Mouse (Mus musculus) small intestine, adult 2 months (tissue): ENCODE measurements at regions not wholly inside any gene's neighbourhood (a gene's known extent, or its start where the extent isn't known, plus 50 kb on each side); places are given as distances from the start of the nearest gene placed in this dataset.
A peak's percentile ranks its signal among the peaks of the same experiment; 100 is the strongest.

ENCODE experiments used
- H3K27ac ChIP-seq: fragments of 200-500 bp; 2 replicates; pipeline ENCODE4 v1.5.1; 2012; ENCODE audit warnings: low read depth, low read length, control low read depth, inconsistent platforms; ENCODE audit not compliant: insufficient read depth
- H3K27me3 ChIP-seq: fragments of 200-500 bp; 2 replicates; pipeline ENCODE4 v1.6.1; 2012; ENCODE audit warnings: mild to moderate bottlenecking, moderate library complexity, low read length, inconsistent platforms; ENCODE audit not compliant: control insufficient read depth, insufficient read depth
- H3K36me3 ChIP-seq: fragments of 200-500 bp; 2 replicates; pipeline ENCODE4 v1.6.1; 2012; ENCODE audit warnings: mild to moderate bottlenecking, low read length, control low read depth, inconsistent platforms; ENCODE audit not compliant: control insufficient read depth, insufficient read depth
- H3K4me1 ChIP-seq: fragments of 200-500 bp; 2 replicates; pipeline ENCODE4 v1.6.1; 2012; ENCODE audit warnings: low read length, inconsistent platforms, mixed read lengths; ENCODE audit not compliant: control insufficient read depth, insufficient read depth, insufficient read length
- H3K4me3 ChIP-seq: fragments of 200-500 bp; 2 replicates; pipeline ENCODE4 v1.5.1; 2012; ENCODE audit warnings: low read depth, mild to moderate bottlenecking, control low read depth, inconsistent platforms, low read length, moderate library complexity
- CTCF ChIP-seq: fragments of 200-500 bp; IDR thresholded peaks from 2 replicates; pipeline ENCODE4 v1.5.1; 2012; ENCODE audit warnings: low read depth, mild to moderate bottlenecking, control low read depth, inconsistent platforms, low read length, moderate library complexity, mixed read lengths; ENCODE audit not compliant: insufficient replicate concordance, insufficient read length; ENCODE audit errors: extremely low read depth
- POLR2A ChIP-seq: fragments of 200-500 bp; IDR thresholded peaks from 2 replicates; pipeline ENCODE4 v1.6.1; 2012; ENCODE audit warnings: low read depth, mild to moderate bottlenecking, control low read depth, inconsistent platforms, low read length, moderate library complexity
- WGBS: fragments of 180-500 bp; shearing (Covaris S2); methylation state at CpG from one replicate; pipeline ENCODE4 v1.1.7; 2018; 5-methylcytosine and 5-hydroxymethylcytosine counted together

- Histone ChIP-seq H3K27ac (no peak overlapping the region), H3K4me3 (no peak overlapping the region), H3K4me1 (no peaks in the 10 kb centered on the region; the same call in 1 of the 2 replicates), H3K36me3 (no peaks in the 10 kb centered on the region), H3K27me3 (no peaks in the 10 kb centered on the region)
- TF ChIP-seq POLR2A (no peak), CTCF (no peak)
- WGBS = 34% methylated on average over 15 of the region's 15 CpGs
Measured at GRCm38 (mm10) chr2:173334856-173335595, 58.7 kb upstream of the Pmepa1 start.

DNA sequence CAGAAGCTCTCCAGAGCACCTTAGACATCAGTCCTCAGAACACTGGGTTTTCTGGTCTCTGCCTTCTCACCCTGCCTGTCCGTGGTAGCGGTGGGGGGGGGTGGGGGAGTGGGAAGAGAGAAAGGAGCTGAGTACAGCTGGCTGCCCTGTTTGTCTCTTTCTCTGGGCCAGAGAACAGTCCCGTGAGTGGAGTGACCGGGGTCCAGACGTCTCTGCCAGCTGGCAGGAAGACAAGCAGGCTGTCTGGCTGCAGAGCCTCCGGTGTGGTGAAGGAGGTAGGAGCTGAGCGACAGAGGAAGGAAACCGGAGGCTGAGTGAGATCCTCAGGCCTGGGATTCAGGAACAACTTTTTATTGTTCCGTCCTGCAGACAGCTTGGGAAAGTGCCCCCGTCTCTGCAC is 59.5 kb upstream of the Pmepa1 start:
- Histone ChIP-seq H3K27ac (no peak overlapping the region), H3K36me3 (no peaks in the 10 kb centered on the region), H3K27me3 (no peaks in the 10 kb centered on the region), H3K4me3 (no peak overlapping the region), H3K4me1 (no peaks in the 10 kb centered on the region; the same call in 1 of the 2 replicates)
- 45% methylated on average over 10 of the region's 10 CpGs for WGBS
- no peak for TF ChIP-seq CTCF
- no peak for TF ChIP-seq POLR2A

GRCm38 (mm10) chr2:173337666-173338065 is 61.3 kb upstream of the Pmepa1 start:
- Histone ChIP-seq H3K4me3 (no peak overlapping the region), H3K27ac (no peak overlapping the region), H3K36me3 (no peaks in the 10 kb centered on the region), H3K4me1 (no peaks in the 10 kb centered on the region; the same call in 1 of the 2 replicates), H3K27me3 (no peaks in the 10 kb centered on the region)
- TF ChIP-seq CTCF (no peak), POLR2A (no peak)
- WGBS = 70% methylated on average over 5 of the region's 5 CpGs

- TF ChIP-seq POLR2A = no peak
- TF ChIP-seq CTCF = no peak
- WGBS = 73% methylated on average over 5 of the region's 5 CpGs
- Histone ChIP-seq H3K4me1 (no peaks in the 10 kb centered on the region; the same call in 1 of the 2 replicates), H3K27me3 (no peaks in the 10 kb centered on the region), H3K4me3 (no peak overlapping the region), H3K36me3 (no peaks in the 10 kb centered on the region), H3K27ac (peak overlapping the region; percentile 16)
Measured at GRCm38 (mm10) chr2:173338671-173339070, 62.3 kb upstream of the Pmepa1 start.

DNA sequence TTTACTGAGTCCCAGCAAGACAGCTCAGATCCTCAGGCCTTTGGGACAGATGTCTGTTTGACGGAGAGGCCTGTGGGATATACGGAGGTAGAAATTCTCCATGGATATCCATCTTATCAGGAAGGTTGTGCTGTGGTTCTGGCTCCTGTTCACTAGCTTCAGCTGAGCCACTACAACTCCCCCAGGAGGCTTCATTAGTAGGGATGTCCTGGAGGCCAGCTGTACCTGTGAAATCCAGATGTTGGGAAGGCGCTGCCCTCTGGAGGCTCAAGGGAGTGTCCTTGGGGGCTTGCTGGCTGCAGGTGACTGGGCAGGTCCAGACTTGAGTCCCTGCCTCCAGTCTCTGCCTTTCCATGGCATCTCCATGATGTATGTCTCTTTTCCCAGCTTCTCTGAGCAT is 62.9 kb upstream of the Pmepa1 start:
- Histone ChIP-seq H3K27ac (no peak overlapping the region), H3K27me3 (no peaks in the 10 kb centered on the region), H3K4me1 (no peaks in the 10 kb centered on the region; the same call in 1 of the 2 replicates), H3K4me3 (no peak overlapping the region), H3K36me3 (no peaks in the 10 kb centered on the region)
- no peak for TF ChIP-seq CTCF
- no peak for TF ChIP-seq POLR2A
- WGBS = 87% methylated on average over 3 of the region's 3 CpGs

GRCm38 (mm10) chr2:173340044-173340601 is 63.8 kb upstream of the Pmepa1 start:
- no peaks in the 10 kb centered on the region for H3K27me3 ChIP-seq
- WGBS = 35% methylated on average over 26 of the region's 26 CpGs
- no peak overlapping the region for H3K27ac ChIP-seq
- H3K4me3 ChIP-seq = no peak overlapping the region
- no peak for TF ChIP-seq CTCF
- TF ChIP-seq POLR2A = no peak
- H3K4me1 ChIP-seq = no peaks in the 10 kb centered on the region; the same call in 1 of the 2 replicates
- no peaks in the 10 kb centered on the region for H3K36me3 ChIP-seq

DNA sequence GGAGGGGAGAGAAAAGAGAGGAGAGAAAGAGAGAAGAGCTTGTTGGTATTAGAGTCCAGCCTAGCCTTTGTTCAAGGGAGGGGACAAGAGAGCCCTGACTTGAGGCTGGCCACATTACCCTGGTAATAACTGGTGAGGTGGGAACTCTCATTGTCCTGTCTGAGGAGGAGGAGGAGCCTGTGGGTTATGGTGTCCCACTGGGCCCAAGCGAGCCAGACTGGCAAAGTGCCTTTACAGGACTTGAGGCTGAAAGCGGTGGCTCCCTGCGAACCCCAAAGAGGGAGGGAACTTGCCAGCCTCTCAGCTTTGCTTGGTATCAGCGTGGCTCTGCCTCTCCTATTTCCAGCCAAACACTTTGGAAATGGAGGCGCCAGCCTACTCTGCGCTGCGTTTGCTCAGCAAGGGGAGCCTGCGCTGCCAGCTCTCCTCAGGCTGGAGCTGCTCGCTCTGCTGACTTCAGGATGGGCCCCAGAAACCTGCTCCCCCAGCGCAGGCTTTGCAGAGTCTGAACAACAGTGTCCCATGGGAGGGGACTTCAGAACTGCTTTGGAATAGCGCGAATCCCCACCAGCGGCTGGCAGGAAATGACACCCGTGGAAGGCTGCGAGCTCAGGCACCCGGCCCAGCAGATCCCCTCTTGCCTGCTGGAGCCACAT is 66.4 kb upstream of the Pmepa1 start:
- H3K4me3 ChIP-seq = no peak overlapping the region
- TF ChIP-seq POLR2A (no peak), CTCF (no peak)
- H3K4me1 ChIP-seq = no peaks in the 10 kb centered on the region
- no peaks in the 10 kb centered on the region for H3K36me3 ChIP-seq
- no peak overlapping the region for H3K27ac ChIP-seq
- no peaks in the 10 kb centered on the region for H3K27me3 ChIP-seq
- WGBS = 72% methylated on average over 16 of the region's 16 CpGs
